Mouse (Mus musculus) CD4-positive, CD25-positive, alpha-beta regulatory T cell, adult 9 weeks (primary cell): Measurements from ENCODE around the gene Kat6b. TPM values are rescaled to one million over a fixed set of nuclear protein-coding genes. Genes with fewer than 3 reads are reported as not detected.

ENCODE experiments used
- polyA plus RNA-seq: library from polyadenylated mRNA; unstranded; fragments of 100-300 nt; shearing (Covaris generic); gene quantifications from one replicate; pipeline ENCODE4 v1.2.1, GENCODE M21; 2017

The Kat6b gene
- polyA plus RNA-seq: 20.7 TPM

DNA sequence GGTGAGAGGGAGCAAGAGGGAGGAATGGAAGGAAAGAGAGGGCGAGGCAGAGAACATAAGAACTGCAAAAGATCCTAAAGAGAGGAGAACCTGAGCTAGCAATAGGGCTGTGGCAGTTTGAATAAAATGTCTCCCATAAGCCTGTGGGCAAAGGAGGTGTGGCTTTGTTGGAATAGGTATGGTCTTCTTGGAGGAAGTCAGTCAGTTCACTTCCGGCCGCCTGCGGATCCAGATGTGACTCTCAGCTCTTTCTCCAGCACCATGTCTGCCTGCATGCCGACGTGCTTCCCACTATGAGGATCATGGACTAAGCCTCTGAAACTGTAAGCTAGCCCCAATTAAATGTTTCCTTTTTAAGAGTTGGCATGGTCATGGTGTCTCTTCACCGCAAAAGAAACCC lies at the start of gene Kat6b:
Gene Kat6b (plus strand): TSS at position 204 of the 400 bp plus-strand sequence.

DNA sequence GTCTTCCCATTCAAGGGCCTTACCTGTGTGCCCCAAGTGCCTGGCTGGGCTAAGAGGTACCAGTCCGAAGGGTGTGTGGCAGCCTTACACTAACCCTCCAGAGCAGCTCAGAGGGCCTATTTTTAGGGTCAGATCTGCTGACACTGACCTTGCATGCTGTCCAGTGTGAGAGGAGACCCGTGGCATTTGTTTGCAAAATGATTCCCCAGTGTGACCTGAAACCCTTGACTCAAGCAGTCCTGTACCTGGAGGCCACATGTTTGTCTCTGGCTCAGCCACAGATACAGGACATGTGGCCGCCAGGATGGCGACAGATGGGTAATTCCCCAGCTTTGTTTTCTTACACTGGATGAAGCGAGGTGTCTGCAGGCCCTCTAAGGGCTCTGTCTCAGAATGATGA lies 233.3 kb downstream of the Kat6b start, which contains the start of gene Dupd1:
Gene Dupd1 (minus strand): TSS at position 91 of the 400 bp plus-strand sequence.

Other genes starting within 250 kb of the Kat6b start
- not detected for gene Dupd1, start 233.1 kb downstream of the Kat6b start, polyA plus RNA-seq